Mouse (Mus musculus): ENCODE results near the gene S1pr2. TPM values are rescaled to one million over a fixed set of nuclear protein-coding genes. Genes with fewer than 3 reads are reported as not detected.

The S1pr2 gene
- polyA plus RNA-seq, 1 experiment from 2014 or later, result 6.8 TPM

GRCm38 (mm10) chr9:20993165-20993898 lies 16.8 kb upstream of the S1pr2 start:
- no peak for ATAC-seq
- Histone ChIP-seq H3K9ac (no peak overlapping the region), H3K36me3 (ENCODE audit: poor library complexity, severe bottlenecking) (no peaks in the 10 kb centered on the region), H3K4me3 (no peak overlapping the region), H3K4me2 (no peak overlapping the region), H3K9me3 (replicated peaks) (no peaks in the 10 kb centered on the region), H3K4me1 (no peaks in the 10 kb centered on the region), H3K27me3 (peaks cover 1% of the 10 kb centered on the region; the same call in 1 of the 2 replicates), H3K27ac (no peak overlapping the region)
- WGBS, result 55% methylated on average over 5 of the region's 5 CpGs

GRCm38 (mm10) chr9:20991587-20991986 lies 15.0 kb upstream of the S1pr2 start:
- no peak overlapping the region for H3K27ac ChIP-seq
- peaks cover 5% of the 10 kb centered on the region; the same call in 1 of the 2 replicates for H3K27me3 ChIP-seq
- H3K4me1 ChIP-seq, result no peaks in the 10 kb centered on the region
- H3K9ac ChIP-seq, result no peak overlapping the region
- no peaks in the 10 kb centered on the region for H3K36me3 ChIP-seq (ENCODE audit: poor library complexity, severe bottlenecking)
- H3K4me2 ChIP-seq, result no peak overlapping the region
- H3K4me3 ChIP-seq, result no peak overlapping the region
- no peaks in the 10 kb centered on the region for H3K9me3 ChIP-seq (replicated peaks)
- ATAC-seq, result no peak
- WGBS, result 93% methylated on average over 4 of the region's 4 CpGs

GRCm38 (mm10) chr9:20990861-20991260 lies 14.3 kb upstream of the S1pr2 start:
- H3K4me3 ChIP-seq, result no peak overlapping the region
- WGBS, result 2% methylated on average over 10 of the region's 10 CpGs
- no peak overlapping the region for H3K9ac ChIP-seq
- H3K4me2 ChIP-seq, result peak overlapping the region; percentile 23
- no peak overlapping the region for H3K27ac ChIP-seq
- no peaks in the 10 kb centered on the region for H3K4me1 ChIP-seq
- no peak for ATAC-seq
- H3K9me3 ChIP-seq (replicated peaks), result no peaks in the 10 kb centered on the region
- peaks cover 5% of the 10 kb centered on the region; the same call in 1 of the 2 replicates for H3K27me3 ChIP-seq
- H3K36me3 ChIP-seq (ENCODE audit: poor library complexity, severe bottlenecking), result no peaks in the 10 kb centered on the region

GRCm38 (mm10) chr9:20987953-20988352 lies 11.4 kb upstream of the S1pr2 start:
- H3K4me1 ChIP-seq, result no peaks in the 10 kb centered on the region
- 24% methylated on average over 7 of the region's 7 CpGs for WGBS
- H3K4me2 ChIP-seq, result no peak overlapping the region
- peaks cover 8% of the 10 kb centered on the region for H3K27me3 ChIP-seq
- ATAC-seq, result no peak
- no peak overlapping the region for H3K9ac ChIP-seq
- no peaks in the 10 kb centered on the region for H3K36me3 ChIP-seq (ENCODE audit: poor library complexity, severe bottlenecking)
- no peaks in the 10 kb centered on the region for H3K9me3 ChIP-seq (replicated peaks)
- no peak overlapping the region for H3K4me3 ChIP-seq
- H3K27ac ChIP-seq, result no peak overlapping the region

GRCm38 (mm10) chr9:20986952-20987686 lies 10.5 kb upstream of the S1pr2 start:
- Histone ChIP-seq H3K4me3 (no peak overlapping the region), H3K9me3 (replicated peaks) (no peaks in the 10 kb centered on the region), H3K4me2 (no peak overlapping the region), H3K27me3 (peaks cover 8% of the 10 kb centered on the region), H3K9ac (no peak overlapping the region), H3K4me1 (no peaks in the 10 kb centered on the region), H3K36me3 (ENCODE audit: poor library complexity, severe bottlenecking) (no peaks in the 10 kb centered on the region), H3K27ac (no peak overlapping the region)
- 68% methylated on average over 15 of the region's 15 CpGs for WGBS
- ATAC-seq, result no peak

- no peak overlapping the region for H3K4me3 ChIP-seq
- no peak overlapping the region for H3K27ac ChIP-seq
- H3K9me3 ChIP-seq (replicated peaks), result no peaks in the 10 kb centered on the region
- H3K36me3 ChIP-seq (ENCODE audit: poor library complexity, severe bottlenecking), result no peaks in the 10 kb centered on the region
- H3K4me1 ChIP-seq, result no peaks in the 10 kb centered on the region
- no peak for ATAC-seq
- 79% methylated on average over 5 of the region's 5 CpGs for WGBS
- peaks cover 6% of the 10 kb centered on the region for H3K27me3 ChIP-seq
- no peak overlapping the region for H3K9ac ChIP-seq
- H3K4me2 ChIP-seq, result no peak overlapping the region
Observed at GRCm38 (mm10) chr9:20983169-20983568, 6.6 kb upstream of the S1pr2 start.

GRCm38 (mm10) chr9:20982171-20982570 lies 5.6 kb upstream of the S1pr2 start:
- ATAC-seq, result no peak
- no peaks in the 10 kb centered on the region for H3K36me3 ChIP-seq (ENCODE audit: poor library complexity, severe bottlenecking)
- peaks cover 4% of the 10 kb centered on the region; the same call in 1 of the 2 replicates for H3K27me3 ChIP-seq
- no peak overlapping the region for H3K4me3 ChIP-seq
- no peaks in the 10 kb centered on the region for H3K9me3 ChIP-seq (replicated peaks)
- 68% methylated on average over 3 of the region's 3 CpGs for WGBS
- H3K4me2 ChIP-seq, result no peak overlapping the region
- no peaks in the 10 kb centered on the region for H3K4me1 ChIP-seq
- H3K9ac ChIP-seq, result no peak overlapping the region
- no peak overlapping the region for H3K27ac ChIP-seq

GRCm38 (mm10) chr9:20979769-20980168 lies 3.2 kb upstream of the S1pr2 start:
- Histone ChIP-seq H3K36me3 (ENCODE audit: poor library complexity, severe bottlenecking) (no peaks in the 10 kb centered on the region), H3K4me1 (peaks cover 12% of the 10 kb centered on the region), H3K27ac (no peak overlapping the region), H3K27me3 (peaks cover 1% of the 10 kb centered on the region; the same call in 1 of the 2 replicates), H3K9ac (no peak overlapping the region), H3K9me3 (replicated peaks) (no peaks in the 10 kb centered on the region), H3K4me2 (no peak overlapping the region), H3K4me3 (no peak overlapping the region)
- ATAC-seq, result no peak
- WGBS, result 89% methylated on average over 7 of the region's 7 CpGs

- Histone ChIP-seq H3K9ac (no peak overlapping the region), H3K4me3 (no peak overlapping the region), H3K9me3 (replicated peaks) (no peaks in the 10 kb centered on the region), H3K4me1 (peaks cover 16% of the 10 kb centered on the region), H3K4me2 (no peak overlapping the region), H3K36me3 (ENCODE audit: poor library complexity, severe bottlenecking) (no peaks in the 10 kb centered on the region), H3K27me3 (peaks cover 5% of the 10 kb centered on the region; the same call in 1 of the 2 replicates), H3K27ac (no peak overlapping the region)
- ATAC-seq, result no peak
- 75% methylated on average over 5 of the region's 5 CpGs for WGBS
Observed at GRCm38 (mm10) chr9:20979181-20979580, 2.6 kb upstream of the S1pr2 start.

GRCm38 (mm10) chr9:20978409-20979095 lies 2.0 kb upstream of the S1pr2 start:
- H3K27ac ChIP-seq, result no peak overlapping the region
- ATAC-seq, result no peak
- no peaks in the 10 kb centered on the region for H3K36me3 ChIP-seq (ENCODE audit: poor library complexity, severe bottlenecking)
- no peak overlapping the region for H3K4me3 ChIP-seq
- peaks cover 16% of the 10 kb centered on the region for H3K4me1 ChIP-seq
- peaks cover 5% of the 10 kb centered on the region; the same call in 1 of the 2 replicates for H3K27me3 ChIP-seq
- no peak overlapping the region for H3K9ac ChIP-seq
- H3K4me2 ChIP-seq, result no peak overlapping the region
- H3K9me3 ChIP-seq (replicated peaks), result no peaks in the 10 kb centered on the region
- WGBS, result 62% methylated on average over 10 of the region's 10 CpGs

GRCm38 (mm10) chr9:20976961-20977689 lies 544 bp upstream of the S1pr2 start:
- peaks cover 24% of the 10 kb centered on the region for H3K4me1 ChIP-seq
- H3K27ac ChIP-seq, result no peak overlapping the region
- H3K9me3 ChIP-seq (replicated peaks), result no peaks in the 10 kb centered on the region
- peak overlapping the region; percentile 75 for H3K9ac ChIP-seq
- 3% methylated on average over 4 of the region's 4 CpGs for WGBS
- peak overlapping the region; percentile 74 for H3K4me3 ChIP-seq
- ATAC-seq, result no peak
- peak overlapping the region; percentile 97 for H3K4me2 ChIP-seq
- no peaks in the 10 kb centered on the region for H3K36me3 ChIP-seq (ENCODE audit: poor library complexity, severe bottlenecking)
- peaks cover 5% of the 10 kb centered on the region; the same call in 1 of the 2 replicates for H3K27me3 ChIP-seq

Data from forebrain, embryonic 13.5 days (tissue).